20 mouse cellular contexts compared by ENCODE assay signal in the genomic region with DNA sequence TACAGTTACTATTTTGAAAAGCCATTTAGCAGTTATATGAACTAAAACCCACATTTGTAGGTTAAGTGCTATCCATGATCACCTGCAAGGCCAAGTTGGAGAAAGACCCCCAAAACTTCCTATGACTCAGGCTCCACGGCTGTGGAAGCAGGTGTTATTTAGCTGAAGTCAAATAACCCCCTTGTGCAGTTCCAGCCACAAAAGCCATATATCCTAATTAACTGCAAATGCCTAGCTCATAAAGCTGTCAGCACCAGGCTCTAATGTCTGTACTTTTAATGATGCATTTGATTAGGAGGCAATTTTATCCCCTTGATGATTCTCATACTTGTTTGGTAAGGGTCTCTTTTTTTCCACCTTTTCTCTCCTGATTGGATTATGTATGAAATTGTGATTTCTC.
A peak's percentile ranks its signal among the peaks of the same experiment; 100 is the strongest.
DNase-seq lines count a peak whose midpoint lies in the region; ATAC-seq lines count a peak whose summit lies in the region.
"Had no signal": no experiment of that assay in that cellular context is flagged by ENCODE, and none has a peak within 500 bp of the region (broad histone marks: within the 10 kb centered on the region; RNA-seq: fewer than 3 reads in every experiment).

No protein-coding gene starts in this region.

- H3K36me3 ChIP-seq in neural tube, embryonic 12.5 days, result no peaks in the 10 kb centered on the region
- no peaks in the 10 kb centered on the region for H3K36me3 ChIP-seq in neural tube, embryonic 14.5 days (ENCODE audit: control insufficient read depth, insufficient read depth, low read length)
- H3K36me3 ChIP-seq: embryonic facial prominence, embryonic 15.5 days; forebrain, embryonic 10.5 days; heart, embryonic 10.5 days had no signal

- 0 out of 2 replicates have a peak, but pooled peaks have one; percentile 33 for ATAC-seq in neural tube, embryonic 12.5 days (ENCODE audit: low FRiP score, low read depth)
- peak; percentile 66; the same call in 1 of the 2 replicates for ATAC-seq in neural tube, embryonic 14.5 days (ENCODE audit: low read depth)
- ATAC-seq: forebrain, embryonic 14.5 days had no signal

- H3K9ac ChIP-seq in neural tube, embryonic 12.5 days, result no peak overlapping the region
- H3K9ac ChIP-seq in neural tube, embryonic 14.5 days (replicated peaks; ENCODE audit: low read depth, low read length), result no peak overlapping the region
- H3K9ac ChIP-seq: embryonic facial prominence, embryonic 15.5 days; hindbrain, embryonic 14.5 days had no signal

- H3K9me3 ChIP-seq in neural tube, embryonic 12.5 days, result no peaks in the 10 kb centered on the region
- no peaks in the 10 kb centered on the region for H3K9me3 ChIP-seq in neural tube, embryonic 14.5 days (ENCODE audit: control insufficient read depth, low read length)
- H3K9me3 ChIP-seq: embryonic facial prominence, embryonic 15.5 days; forebrain, embryonic 10.5 days; heart, embryonic 10.5 days had no signal

- peak; percentile 13 for DNase-seq in embryo, embryonic 11 days
- DNase-seq in embryo, embryonic 9.5 days (ENCODE audit: extremely low spot score), result no peak
- no peak for DNase-seq in neural tube, embryonic 10.5 days (ENCODE audit: extremely low spot score, low spot score)
- peak; percentile 89 for DNase-seq in hindlimb bud, embryonic 11.5 days (ENCODE audit: extremely low spot score, low read depth, low spot score)
- no peak for DNase-seq in gastrocnemius, adult 8-10 months (ENCODE audit: low spot score in 2 of 2)
- no peak for DNase-seq in urinary bladder, postnatal 36 days (ENCODE audit: low spot score in 2 of 2)
- DNase-seq: adrenal gland, postnatal 10 days; cerebellum, adult 18-20 months; cerebellum, adult 9-11 months; gastrocnemius, postnatal 10 days; heart, adult 18-20 months; heart, postnatal 10 days had no signal

- H3K4me1 ChIP-seq in neural tube, embryonic 12.5 days, result peaks cover 4% of the 10 kb centered on the region; the same call in 1 of the 2 replicates
- no peaks in the 10 kb centered on the region for H3K4me1 ChIP-seq in neural tube, embryonic 14.5 days (ENCODE audit: control insufficient read depth, insufficient read depth, low read length)
- H3K4me1 ChIP-seq: embryonic facial prominence, embryonic 15.5 days; forebrain, embryonic 10.5 days; heart, embryonic 10.5 days had no signal

- WGBS in neural tube, embryonic 12.5 days, result 10% methylated on average over 1 of the region's 1 CpGs
- WGBS in neural tube, embryonic 14.5 days, result 9% methylated on average over 1 of the region's 1 CpGs

- no peaks in the 10 kb centered on the region; the same call in 1 of the 2 replicates for H3K27me3 ChIP-seq in neural tube, embryonic 12.5 days (replicated peaks)
- no peaks in the 10 kb centered on the region; the same call in 1 of the 2 replicates for H3K27me3 ChIP-seq in neural tube, embryonic 14.5 days (ENCODE audit: control insufficient read depth, insufficient read depth, low read length)
- H3K27me3 ChIP-seq: embryonic facial prominence, embryonic 15.5 days had no signal

- H3K27ac ChIP-seq in neural tube, embryonic 12.5 days, result no peak overlapping the region
- H3K27ac ChIP-seq in neural tube, embryonic 14.5 days (ENCODE audit: low read depth, low read length), result no peak overlapping the region
- H3K27ac ChIP-seq: embryonic facial prominence, embryonic 15.5 days; forebrain, embryonic 10.5 days; heart, embryonic 10.5 days; hindbrain, embryonic 14.5 days had no signal

- H3K4me3 ChIP-seq in neural tube, embryonic 12.5 days, result no peak overlapping the region
- no peak overlapping the region for H3K4me3 ChIP-seq in neural tube, embryonic 14.5 days (ENCODE audit: low read depth, low read length)
- H3K4me3 ChIP-seq: embryonic facial prominence, embryonic 15.5 days; erythroblast, embryonic 14.5 days; forebrain, embryonic 10.5 days; heart, embryonic 10.5 days had no signal

- H3K4me2 ChIP-seq in neural tube, embryonic 12.5 days (replicated peaks), result no peak overlapping the region
- H3K4me2 ChIP-seq in neural tube, embryonic 14.5 days (ENCODE audit: low read depth, low read length), result no peak overlapping the region
- H3K4me2 ChIP-seq: embryonic facial prominence, embryonic 15.5 days; hindbrain, embryonic 14.5 days had no signal

Comparison
In these comparisons a context has a peak if more than half of its experiments do, and no peak if none do; other contexts are left out.
1. DNase-seq: peak in embryo, embryonic 11 days (single experiment) and hindlimb bud, embryonic 11.5 days (single experiment); none in embryo, embryonic 9.5 days (single experiment), neural tube, embryonic 10.5 days (single experiment), gastrocnemius, adult 8-10 months (0 of 2) and urinary bladder, postnatal 36 days (0 of 2).